Mouse (Mus musculus) kidney, embryonic 14.5 days (tissue): ENCODE data around the gene Hnrnpul2. TPM values are rescaled to one million over a fixed set of nuclear protein-coding genes. Genes with fewer than 3 reads are reported as not detected.

Source experiments
- ATAC-seq: fragments of 200-750 bp; cut with Nextera tagmentation; 2 replicates; pipeline ENCODE4 v1.8.0; 2017; ENCODE audit warnings: moderate number of reproducible peaks, mild to moderate bottlenecking, moderate TSS enrichment, moderate library complexity; ENCODE audit not compliant: low FRiP score, low TSS enrichment
- H3K27ac ChIP-seq: fragments of 300-500 bp; sonication (generic); 2 replicates; pipeline ENCODE4 v1.5.1; 2014; ENCODE audit warnings: low read depth, mild to moderate bottlenecking, low read length, moderate library complexity, mixed read lengths
- H3K27me3 ChIP-seq: fragments of 300-500 bp; sonication (generic); 2 replicates; pipeline ENCODE4 v1.6.1; 2014; ENCODE audit warnings: mild to moderate bottlenecking, low read length; ENCODE audit not compliant: control insufficient read depth, insufficient read depth
- H3K36me3 ChIP-seq: fragments of 300-500 bp; sonication (generic); 2 replicates; pipeline ENCODE4 v1.6.1; 2014; ENCODE audit warnings: low read length, mixed read lengths; ENCODE audit not compliant: control insufficient read depth, insufficient read depth
- H3K4me1 ChIP-seq: fragments of 300-500 bp; sonication (generic); 2 replicates; pipeline ENCODE4 v1.6.1; 2014; ENCODE audit warnings: low read length, mixed read lengths; ENCODE audit not compliant: control insufficient read depth, insufficient read depth
- H3K4me2 ChIP-seq: fragments of 300-500 bp; sonication (generic); replicated peaks from 2 replicates; pipeline ENCODE4 v1.6.1; 2014; ENCODE audit warnings: low read depth, mild to moderate bottlenecking, low read length
- H3K4me3 ChIP-seq: fragments of 300-500 bp; sonication (generic); 2 replicates; pipeline ENCODE4 v1.5.1; 2014; ENCODE audit warnings: mild to moderate bottlenecking, low read length
- H3K9ac ChIP-seq: fragments of 300-500 bp; sonication (generic); 2 replicates; pipeline ENCODE4 v1.6.1; 2014; ENCODE audit warnings: low read depth, mild to moderate bottlenecking, low read length, moderate library complexity
- H3K9me3 ChIP-seq: fragments of 300-500 bp; sonication (generic); 2 replicates; pipeline ENCODE4 v1.6.1; 2016; ENCODE audit warnings: low read length; ENCODE audit not compliant: control insufficient read depth
- WGBS: fragments of 180-500 bp; shearing (Covaris S2); extraction: QIAGEN DNeasy Blood & Tissue Kit; methylation state at CpG from one replicate; pipeline ENCODE4 v1.1.7; 2014; 5-methylcytosine and 5-hydroxymethylcytosine counted together
- polyA plus RNA-seq: library from polyadenylated mRNA; unstranded; fragments of >200 nt; fragmentation: Nextera tagmentation; extraction: Ambion mirVana; gene quantifications from 2 replicates; pipeline ENCODE4 v1.2.1, GENCODE M21; 2014

Hnrnpul2 gene
- polyA plus RNA-seq, 1 experiment from 2014 or later, result 9.3 TPM

- Histone ChIP-seq H3K36me3 (peaks cover 9% of the 10 kb centered on the region; the same call in 1 of the 2 replicates), H3K27me3 (no peaks in the 10 kb centered on the region), H3K9me3 (no peaks in the 10 kb centered on the region), H3K4me1 (no peaks in the 10 kb centered on the region), H3K4me3 (peak overlapping the region; percentile 76), H3K4me2 (peak overlapping the region; percentile 76), H3K27ac (no peak overlapping the region), H3K9ac (peak overlapping the region; percentile 85)
- no peak; the same call in 1 of the 2 replicates for ATAC-seq
- WGBS, result 18% methylated on average over 3 of the region's 3 CpGs
These were observed 61.2 kb downstream of the Hnrnpul2 start for GRCm38 (mm10) chr19:8881034-8881392.

DNA sequence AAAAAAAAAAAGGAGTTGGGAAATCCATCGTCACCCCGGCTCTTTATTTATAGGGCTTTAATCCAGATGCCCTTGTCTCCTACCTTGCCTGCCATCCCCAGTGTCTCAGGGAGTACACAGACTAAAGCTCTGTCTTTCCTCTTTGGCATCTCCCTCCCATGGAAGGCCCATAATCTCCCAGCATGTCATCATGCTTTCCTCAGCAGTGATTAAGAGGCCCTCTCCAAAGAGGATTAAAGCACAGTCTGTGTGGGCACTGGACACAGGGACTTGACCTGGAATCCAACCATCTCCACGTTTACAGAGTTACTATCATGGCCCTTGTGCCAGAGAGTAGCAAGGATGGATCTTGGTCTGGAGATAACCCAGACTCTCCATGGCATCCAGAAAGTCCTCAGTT is 63.8 kb downstream of the Hnrnpul2 start, which contains the start of the genes Lbhd1 and Gm49403:
Gene Lbhd1, plus strand, starts transcription at position 117 of the 400 bp plus-strand sequence.
Gene Gm49403, plus strand, starts transcription at position 315 of the 400 bp plus-strand sequence.
- no peak within 1 kb of the TSS for H3K27ac ChIP-seq
- no peak for ATAC-seq
- no peaks in the 10 kb centered on the region for H3K9me3 ChIP-seq
- WGBS, result 84% methylated on average over 3 of the region's 3 CpGs
- H3K27me3 ChIP-seq, result no peaks in the 10 kb centered on the region
- peaks cover 10% of the 10 kb centered on the region; the same call in 1 of the 2 replicates for H3K4me1 ChIP-seq
- no peak within 1 kb of the TSS for H3K9ac ChIP-seq
- no peak within 1 kb of the TSS for H3K4me3 ChIP-seq
- no peaks in the 10 kb centered on the region for H3K36me3 ChIP-seq
- no peak within 1 kb of the TSS for H3K4me2 ChIP-seq

Other genes with a start within 250 kb of the Hnrnpul2 start
- gene Slc22a8, start 228.8 kb upstream of the Hnrnpul2 start, polyA plus RNA-seq, result 1.7 and 3.9 TPM in 2 replicates
- gene Slc22a6, start 202.0 kb upstream of the Hnrnpul2 start, polyA plus RNA-seq, result 1.2 and 3.2 TPM in 2 replicates
- 0.13 TPM in 1 of 2 replicates, not detected in the other for gene Chrm1, start 156.2 kb upstream of the Hnrnpul2 start, polyA plus RNA-seq
- 114 and 123 TPM in 2 replicates for gene Slc3a2, start 96.6 kb upstream of the Hnrnpul2 start, polyA plus RNA-seq
- gene Wdr74, start 84.2 kb upstream of the Hnrnpul2 start, polyA plus RNA-seq, result 82.9 and 97.3 TPM in 2 replicates
- 0.70 and 2.3 TPM in 2 replicates for gene 1700092M07Rik, start 79.3 kb upstream of the Hnrnpul2 start, polyA plus RNA-seq
- 114 and 128 TPM in 2 replicates for gene Stx5a, start 78.6 kb upstream of the Hnrnpul2 start, polyA plus RNA-seq
- gene Nxf1, start 62.9 kb upstream of the Hnrnpul2 start, polyA plus RNA-seq, result 155 and 198 TPM in 2 replicates
- 232 and 238 TPM in 2 replicates for gene Tmem223, start 49.0 kb upstream of the Hnrnpul2 start, polyA plus RNA-seq
- 80.4 and 91.0 TPM in 2 replicates for gene Tmem179b, start 45.5 kb upstream of the Hnrnpul2 start, polyA plus RNA-seq
- gene Taf6l, start 33.6 kb upstream of the Hnrnpul2 start, polyA plus RNA-seq, result 21.7 and 22.9 TPM in 2 replicates
- gene Polr2g, start 21.4 kb upstream of the Hnrnpul2 start, polyA plus RNA-seq, result 188 and 230 TPM in 2 replicates
- 4.0 and 5.1 TPM in 2 replicates for gene Zbtb3, start 17.5 kb upstream of the Hnrnpul2 start, polyA plus RNA-seq
- 40.0 and 61.0 TPM in 2 replicates for gene Ttc9c, start 677 bp upstream of the Hnrnpul2 start, polyA plus RNA-seq
- gene AC129217.1, start 9.8 kb downstream of the Hnrnpul2 start, polyA plus RNA-seq, result not detected in 2 replicates
- gene Bscl2, start 17.5 kb downstream of the Hnrnpul2 start, polyA plus RNA-seq, result 40.2 and 42.2 TPM in 2 replicates
- gene Gng3, start 19.2 kb downstream of the Hnrnpul2 start, polyA plus RNA-seq, result 3.6 and 3.7 TPM in 2 replicates
- gene Lrrn4cl, start 30.8 kb downstream of the Hnrnpul2 start, polyA plus RNA-seq, result 0.17 and 0.62 TPM in 2 replicates
- 197 and 222 TPM in 2 replicates for gene Ubxn1, start 51.5 kb downstream of the Hnrnpul2 start, polyA plus RNA-seq
- gene Uqcc3, start 60.9 kb downstream of the Hnrnpul2 start, polyA plus RNA-seq, result 63.1 and 70.6 TPM in 2 replicates
- 98.0 and 116 TPM in 2 replicates for gene Lbhd1, start 63.7 kb downstream of the Hnrnpul2 start, polyA plus RNA-seq
- gene Gm49403, start 63.9 kb downstream of the Hnrnpul2 start, polyA plus RNA-seq, result not detected in 2 replicates
- 112 and 133 TPM in 2 replicates for gene 1810009A15Rik, start 68.8 kb downstream of the Hnrnpul2 start, polyA plus RNA-seq
- not detected in 2 replicates for gene Gm49416, start 68.9 kb downstream of the Hnrnpul2 start, polyA plus RNA-seq
- 27.7 and 38.2 TPM in 2 replicates for gene Ints5, start 73.0 kb downstream of the Hnrnpul2 start, polyA plus RNA-seq
- 67.1 and 114 TPM in 2 replicates for gene Ganab, start 78.1 kb downstream of the Hnrnpul2 start, polyA plus RNA-seq
- gene B3gat3, start 100.4 kb downstream of the Hnrnpul2 start, polyA plus RNA-seq, result 33.5 and 38.8 TPM in 2 replicates
- gene Rom1, start 109.3 kb downstream of the Hnrnpul2 start, polyA plus RNA-seq, result 1.2 and 2.0 TPM in 2 replicates
- gene Eml3, start 109.5 kb downstream of the Hnrnpul2 start, polyA plus RNA-seq, result 17.6 and 18.7 TPM in 2 replicates
- 45.3 and 67.2 TPM in 2 replicates for gene Mta2, start 121.9 kb downstream of the Hnrnpul2 start, polyA plus RNA-seq
- gene Tut1, start 133.8 kb downstream of the Hnrnpul2 start, polyA plus RNA-seq, result 25.1 and 31.7 TPM in 2 replicates
- gene Eef1g, start 147.0 kb downstream of the Hnrnpul2 start, polyA plus RNA-seq, result 479 and 516 TPM in 2 replicates
- gene Ahnak, start 169.3 kb downstream of the Hnrnpul2 start, polyA plus RNA-seq, result 7.0 and 10.0 TPM in 2 replicates